Mouse (Mus musculus) small intestine, adult 2 months (tissue): Measurements from ENCODE around the gene Gm20388.
A peak's percentile ranks its signal among the peaks of the same experiment; 100 is the strongest.

Experiments
- CTCF ChIP-seq: fragments of 200-500 bp; IDR thresholded peaks from 2 replicates; pipeline ENCODE4 v1.5.1; 2012; ENCODE audit warnings: low read depth, mild to moderate bottlenecking, control low read depth, inconsistent platforms, low read length, moderate library complexity, mixed read lengths; ENCODE audit not compliant: insufficient replicate concordance, insufficient read length; ENCODE audit errors: extremely low read depth
- POLR2A ChIP-seq: fragments of 200-500 bp; IDR thresholded peaks from 2 replicates; pipeline ENCODE4 v1.6.1; 2012; ENCODE audit warnings: low read depth, mild to moderate bottlenecking, control low read depth, inconsistent platforms, low read length, moderate library complexity

DNA sequence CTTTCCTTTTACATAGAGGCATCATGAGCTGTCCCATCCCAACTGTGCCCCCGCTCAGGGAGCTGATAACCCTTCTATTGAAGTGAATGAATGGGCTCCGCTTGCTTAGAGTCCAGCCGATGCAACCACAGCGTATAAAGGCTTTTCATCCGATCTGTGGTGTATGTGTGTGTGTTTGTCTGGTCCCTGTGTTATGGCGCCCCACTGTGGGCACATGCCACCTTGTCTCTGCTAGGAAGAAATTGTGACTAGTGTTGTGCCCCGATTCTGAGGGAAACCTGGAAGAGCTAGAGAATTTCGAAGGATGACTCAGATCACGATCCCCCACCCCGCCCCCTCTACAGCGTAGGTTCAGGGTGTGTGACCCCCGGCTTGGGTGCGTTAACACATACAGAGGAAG is 3442.1 kb downstream of the Gm20388 start:
- TF ChIP-seq CTCF, result peak; percentile 57; the same call in 1 of the 2 replicates
- TF ChIP-seq POLR2A, result no peak
